25 mouse cellular contexts compared by ENCODE assay signal in genomic region chr3:55816096-55816495, GRCm38 (mm10). TPM values are rescaled to one million over a fixed set of nuclear protein-coding genes. Genes with fewer than 3 reads are reported as not detected.
"Had no signal": no experiment of that assay in that cellular context is flagged by ENCODE, and none has a peak within 500 bp of the region (broad histone marks: within the 10 kb centered on the region; RNA-seq: fewer than 3 reads in every experiment).

No protein-coding gene starts in this region.

- H3K4me1 ChIP-seq: intestine, embryonic 15.5 days; kidney, embryonic 15.5 days; midbrain, embryonic 10.5 days had no signal

- H3K36me3 ChIP-seq: intestine, embryonic 15.5 days; kidney, embryonic 15.5 days; limb, embryonic 15.5 days had no signal

- H3K27me3 ChIP-seq: intestine, embryonic 15.5 days; kidney, embryonic 15.5 days; limb, embryonic 15.5 days; megakaryocyte, embryonic 14.5 days; neural tube, embryonic 13.5 days had no signal

- DNase-seq: kidney, adult 11 months; kidney, adult 8-10 months; kidney, postnatal 10 days; kidney, postnatal 36 days; liver, postnatal 0 days; lung, embryonic 14.5 days; retina, postnatal 1 day; right cerebral cortex, postnatal 25 days; thymus, adult 2 months; thymus, postnatal 14 days; thymus, postnatal 4 days had no signal

- H3K4me2 ChIP-seq: intestine, embryonic 15.5 days; kidney, embryonic 15.5 days; limb, embryonic 15.5 days; liver, embryonic 11.5 days; lung, embryonic 14.5 days; neural tube, embryonic 13.5 days had no signal

- ATAC-seq: intestine, embryonic 15.5 days; liver, postnatal 0 days; lung, postnatal 0 days had no signal

- H3K4me3 ChIP-seq: intestine, embryonic 15.5 days; kidney, embryonic 15.5 days; limb, embryonic 15.5 days; megakaryocyte, embryonic 14.5 days; midbrain, embryonic 10.5 days; myocyte; neural tube, embryonic 13.5 days had no signal

- H3K9ac ChIP-seq: intestine, embryonic 15.5 days; kidney, embryonic 15.5 days; limb, embryonic 15.5 days; liver, embryonic 14.5 days; liver, postnatal 0 days; lung, embryonic 14.5 days; neural tube, embryonic 13.5 days had no signal

- H3K9me3 ChIP-seq: intestine, embryonic 15.5 days; kidney, embryonic 15.5 days; limb, embryonic 15.5 days; megakaryocyte, embryonic 14.5 days; midbrain, embryonic 10.5 days; neural tube, embryonic 13.5 days had no signal

- H3K27ac ChIP-seq: intestine, embryonic 15.5 days; kidney, embryonic 15.5 days; limb, embryonic 15.5 days; liver, embryonic 14.5 days; midbrain, embryonic 10.5 days; neural tube, embryonic 13.5 days; stomach, postnatal 0 days had no signal

RNA-seq across cellular contexts. Expression of gene Mab21l1, which starts 33.8 kb away (rescaled TPM):
- total RNA-seq: monocyte, adult 5-6 weeks; neutrophil, adult 5-6 weeks had no signal
- polyA plus RNA-seq: liver, postnatal 0 days; lung, postnatal 0 days; spleen, adult 2 months; thymus, adult 2 months had no signal
